Mouse (Mus musculus) heart, postnatal 25 days (tissue): ENCODE data around the gene Rfc5. TPM values are rescaled to one million over a fixed set of nuclear protein-coding genes. Genes with fewer than 3 reads are reported as not detected.
"Not testable (repeated sequence)": the region's sequence is repeated elsewhere in the genome, so short reads cannot be mapped to it uniquely, and the experiment has no call there.

Experiments
- DNase-seq: peaks from one replicate; pipeline ENCODE4 v3.0.0; 2022; ENCODE audit warnings: low spot score
- intact Hi-C: fragments of 180-260 bp; cut with DNase I; formaldehyde crosslinking; loops from one replicate; pipeline ENCODE4 v1.15.1; 2025
- total RNA-seq, 2 experiments: library from RNA; stranded (reverse); gene quantifications; 2 replicates each; pipeline ENCODE4 v1.2.3; 2021

Rfc5 gene
- total RNA-seq, 2 experiments from 2014 or later = 2.9 to 6.0 TPM

DNA sequence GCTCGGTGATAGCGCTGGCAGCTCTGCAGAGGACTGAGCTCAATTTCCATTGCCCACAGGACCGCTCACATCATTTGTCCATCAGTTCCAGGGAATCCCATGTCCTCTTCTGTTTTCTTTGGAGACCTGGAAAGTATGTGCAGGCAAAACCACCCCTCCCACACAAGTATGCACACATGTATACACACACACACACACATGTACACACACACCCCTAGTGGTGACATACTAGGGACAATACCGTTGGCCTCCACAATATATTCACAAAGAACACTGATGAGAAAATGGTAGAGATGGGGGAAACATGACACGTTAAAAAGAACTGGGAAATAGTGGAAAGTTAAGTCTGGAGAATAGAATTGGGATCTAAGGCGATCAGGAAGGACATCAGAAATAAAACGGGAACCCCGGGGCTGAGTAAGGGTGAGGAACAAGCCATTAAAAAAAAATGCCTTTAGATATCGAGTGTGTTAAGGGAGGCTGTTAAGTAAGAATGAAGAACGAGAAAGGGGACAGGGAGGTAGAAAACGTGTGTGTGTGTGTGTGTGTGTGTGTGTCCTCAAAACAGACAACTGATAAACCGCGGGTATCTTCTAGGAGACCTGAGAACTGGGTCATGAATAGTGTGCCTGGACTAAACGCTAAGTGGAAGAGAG, 33.1 kb downstream of the Rfc5 start:
- DNase-seq = no peak
- intact Hi-C loops = loop anchor here (2.0 kb wide), 1 partner anchor 37 kb away; the partner anchor contains the start of gene Vsig10

DNA sequence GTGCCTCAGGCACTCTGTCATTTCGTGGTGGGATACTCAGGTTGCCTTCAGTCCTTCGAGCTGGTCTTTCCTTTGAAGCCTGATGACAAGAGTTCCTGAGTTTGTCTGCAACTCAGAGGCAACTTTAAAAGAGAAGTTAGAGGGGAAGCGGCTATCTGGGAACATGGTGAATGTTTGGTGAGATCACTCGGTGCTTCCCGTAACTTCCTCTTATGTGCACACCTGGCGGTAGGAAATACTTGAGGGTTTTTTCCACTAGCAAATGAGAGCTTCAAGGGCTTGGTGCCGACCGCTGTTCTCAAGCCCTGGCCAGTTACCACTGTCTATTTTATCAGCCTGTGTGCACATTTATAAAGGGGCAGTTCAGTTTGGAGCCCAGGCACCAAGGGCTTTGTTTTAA, 34.7 kb downstream of the Rfc5 start:
- DNase-seq = no peak
- intact Hi-C loops = no loop called here

DNA sequence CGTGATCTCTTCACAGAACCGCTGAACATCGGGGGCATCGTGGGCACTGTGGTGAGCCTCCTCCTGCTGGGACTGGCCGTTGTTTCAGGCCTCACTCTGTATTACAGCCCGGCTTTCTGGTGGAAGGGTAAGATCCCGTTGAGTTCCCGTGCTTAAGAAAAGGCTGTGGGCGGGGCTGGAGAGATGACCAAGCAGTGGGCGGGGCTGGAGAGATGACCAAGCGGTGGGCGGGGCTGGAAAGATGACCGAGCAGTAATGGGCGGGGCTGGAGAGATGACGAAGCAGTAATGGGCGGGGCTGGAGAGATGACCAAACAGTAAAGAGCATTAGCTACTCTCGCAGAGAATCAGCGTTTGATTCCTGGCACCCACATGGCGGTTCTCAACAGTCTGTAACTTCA, 40.6 kb downstream of the Rfc5 start:
- no peak for DNase-seq
- intact Hi-C loops = no loop called here

DNA sequence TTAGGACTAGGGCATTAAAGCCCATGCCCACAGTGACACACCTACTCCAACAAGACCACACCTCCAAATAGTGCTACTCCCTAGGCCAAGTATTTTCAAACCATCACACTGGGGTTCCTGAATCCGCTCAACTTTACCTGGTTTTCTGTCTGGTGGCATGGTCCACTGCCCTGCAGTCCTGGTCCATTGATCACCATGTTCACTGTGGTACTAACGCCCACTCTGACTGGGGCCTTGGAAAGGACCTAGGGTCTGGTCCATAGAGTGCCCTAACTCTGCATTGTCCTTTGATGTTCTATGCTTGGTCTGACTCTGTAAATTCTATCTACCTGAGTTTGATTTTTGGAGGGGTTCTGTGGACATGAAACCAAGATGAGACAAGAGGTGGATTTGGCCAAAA, 41.0 kb downstream of the Rfc5 start:
- DNase-seq = no peak

DNA sequence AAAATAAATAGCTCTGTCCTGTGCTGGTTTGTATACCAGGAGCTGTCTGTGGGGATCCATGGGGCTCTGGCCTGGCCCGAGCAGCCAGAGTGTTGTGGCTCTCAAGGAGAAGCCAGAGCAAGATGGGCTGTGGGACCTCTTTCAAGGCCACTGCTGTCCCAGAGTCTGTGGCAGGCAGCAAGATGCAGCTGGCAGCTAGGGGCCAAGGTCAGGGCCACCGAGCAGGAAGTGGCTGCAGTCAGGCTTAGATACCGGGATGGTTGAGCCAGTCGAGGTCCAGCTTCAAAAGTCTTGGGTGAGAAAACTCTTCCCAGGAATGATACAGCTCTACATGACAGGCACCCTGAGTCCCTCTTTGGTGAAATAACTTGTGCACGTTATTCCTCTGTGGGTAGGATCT, 41.8 kb downstream of the Rfc5 start:
- intact Hi-C loops = no loop called here
- no peak for DNase-seq

More for the DNA sequence above, 41.0 kb downstream of the Rfc5 start:
- intact Hi-C loops = no loop called here

DNA sequence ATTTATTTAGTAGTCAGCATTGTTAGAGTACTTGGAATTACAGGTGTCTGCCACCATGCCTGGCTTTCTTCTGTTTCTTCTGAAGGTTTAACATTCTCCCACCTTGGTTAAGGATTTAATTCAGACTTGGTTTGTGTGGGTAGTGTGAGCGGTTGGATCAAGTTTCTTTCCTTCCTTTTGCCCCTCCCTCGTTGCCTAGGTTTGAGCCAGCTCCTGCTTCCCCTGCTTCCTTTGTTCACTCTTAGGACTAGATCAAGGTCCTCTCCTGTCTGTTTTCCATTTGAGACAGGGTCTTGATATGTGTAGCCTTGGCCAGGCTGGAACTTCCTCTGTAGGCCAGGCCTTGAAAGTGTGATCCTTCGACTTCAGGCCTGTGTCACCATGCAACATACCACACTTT, 42.6 kb downstream of the Rfc5 start:
- intact Hi-C loops = no loop called here
- DNase-seq = no peak

DNA sequence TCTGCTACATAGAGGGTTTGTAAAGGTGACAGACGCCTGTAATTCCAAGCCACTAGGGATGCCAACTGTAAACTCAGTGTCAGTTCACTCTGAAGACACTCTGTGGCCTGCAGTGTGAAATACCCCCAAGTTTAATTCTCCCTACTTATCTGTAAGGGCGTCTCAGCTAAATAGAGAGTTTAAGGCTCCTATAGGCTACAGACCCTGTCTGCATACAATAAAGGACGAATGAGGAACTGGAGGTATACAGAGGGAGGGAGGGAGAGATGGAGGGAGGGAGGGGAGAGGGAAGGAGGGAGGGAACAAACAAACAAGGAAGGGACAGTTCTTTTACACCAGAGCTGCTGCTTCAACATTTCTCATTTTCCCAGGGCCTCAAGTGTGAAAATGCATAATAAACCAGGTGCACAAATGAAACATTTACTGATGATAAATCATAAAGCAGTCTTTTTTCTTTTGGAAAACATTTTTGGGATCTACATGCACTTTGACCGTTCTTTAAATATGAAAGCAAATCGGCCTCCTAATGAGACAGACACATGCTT, 43.3 kb downstream of the Rfc5 start:
- DNase-seq = no peak
- intact Hi-C loops = no loop called here

DNA sequence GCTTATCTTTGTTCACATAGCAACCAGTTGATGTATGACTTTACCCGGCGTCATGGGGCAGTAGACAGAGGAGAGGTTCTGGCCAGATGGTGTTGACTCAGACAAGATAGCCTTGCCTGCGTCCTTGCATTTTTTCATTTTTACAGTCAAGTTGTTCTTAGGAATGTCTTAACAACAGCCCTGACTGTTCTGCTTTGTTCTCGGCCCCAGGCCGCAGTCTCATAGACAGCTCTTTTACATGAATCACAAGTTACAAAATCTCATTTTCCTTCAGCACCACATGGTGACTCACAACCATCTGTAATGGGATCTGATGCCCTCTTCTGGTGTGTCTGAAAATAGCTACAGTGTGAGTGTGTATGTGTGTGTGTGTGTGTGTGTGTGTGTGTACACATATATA, 44.4 kb downstream of the Rfc5 start:
- intact Hi-C loops, DNase-seq: not testable (repeated sequence)

DNA sequence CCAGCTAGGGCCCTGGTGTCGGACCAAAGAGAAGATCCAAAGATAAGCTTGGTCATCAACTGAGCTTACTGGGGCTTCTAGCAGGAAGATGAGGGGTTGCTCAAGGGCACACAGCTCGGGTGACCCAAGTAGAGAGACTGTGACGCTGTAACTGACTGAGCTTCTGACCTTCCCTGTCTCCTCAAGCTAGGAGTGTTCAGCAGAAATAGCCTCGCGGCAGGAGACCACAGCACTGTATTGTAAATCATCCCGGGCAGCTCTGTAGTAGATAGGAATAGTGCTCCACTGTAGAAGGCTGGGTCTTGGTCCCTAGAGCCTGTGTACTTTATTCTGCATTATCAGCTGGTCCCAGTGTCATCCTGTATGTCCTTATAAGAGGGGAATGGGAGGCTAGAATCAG, 47.0 kb downstream of the Rfc5 start:
- DNase-seq = no peak
- intact Hi-C loops = no loop called here

DNA sequence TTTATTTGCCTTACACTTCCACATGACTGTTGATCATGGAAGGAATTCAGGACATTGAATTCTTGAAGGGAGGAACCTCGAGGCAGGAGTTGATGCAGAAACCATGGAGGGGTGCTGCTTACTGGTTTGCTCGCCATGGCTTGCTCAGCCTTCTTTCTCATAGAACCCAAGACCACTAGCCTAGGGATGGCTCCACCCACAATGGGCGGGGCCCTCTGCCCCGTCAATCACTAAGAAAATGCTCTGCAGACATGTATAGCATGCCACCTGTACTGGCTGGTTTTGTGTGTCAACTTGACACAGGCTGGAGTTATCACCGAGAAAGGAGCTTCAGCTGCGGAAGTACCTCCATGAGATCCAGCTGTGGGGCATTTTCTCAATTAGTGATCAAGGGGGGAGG, 48.8 kb downstream of the Rfc5 start:
- intact Hi-C loops = no loop called here

DNA sequence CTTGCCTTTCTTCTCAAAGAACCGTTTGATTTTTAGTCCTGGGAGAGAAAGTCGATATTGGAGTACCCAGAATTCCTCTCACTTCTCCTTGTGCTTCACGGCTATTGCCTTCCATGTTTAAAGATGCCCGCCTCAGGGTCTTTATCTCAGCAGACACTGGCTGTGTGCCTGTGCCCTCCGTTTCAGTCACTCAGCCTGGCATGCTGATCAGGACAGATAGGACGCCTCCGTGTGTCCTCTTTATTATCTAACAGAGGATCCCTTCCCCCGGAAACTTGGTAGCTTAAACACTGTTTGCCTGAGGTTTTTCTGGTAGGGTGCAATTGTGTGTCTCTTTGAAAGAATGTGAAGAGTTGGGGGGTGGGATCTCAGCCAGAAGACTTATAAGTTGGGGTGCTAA, 50.3 kb downstream of the Rfc5 start:
- no peak for DNase-seq
- intact Hi-C loops = no loop called here

More for the DNA sequence above, 48.8 kb downstream of the Rfc5 start:
- DNase-seq = no peak

DNA sequence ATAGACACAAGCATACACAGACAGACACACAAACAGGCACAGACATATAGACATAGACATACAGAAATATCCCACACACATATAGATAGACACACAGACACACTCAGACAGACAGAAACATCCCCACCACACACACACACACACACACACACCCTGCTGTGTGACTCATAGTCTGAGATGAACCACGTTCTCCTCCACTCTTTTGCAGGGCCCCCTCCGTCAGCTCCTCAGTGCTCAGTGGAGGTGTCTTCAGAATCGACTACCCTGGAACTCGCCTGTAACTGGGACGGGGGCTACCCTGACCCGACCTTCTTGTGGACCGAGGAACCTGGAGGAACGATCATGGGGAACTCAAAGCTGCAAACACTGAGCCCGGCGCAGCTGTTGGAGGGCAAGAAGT, 50.8 kb downstream of the Rfc5 start:
- intact Hi-C loops = no loop called here
- no peak for DNase-seq

DNA sequence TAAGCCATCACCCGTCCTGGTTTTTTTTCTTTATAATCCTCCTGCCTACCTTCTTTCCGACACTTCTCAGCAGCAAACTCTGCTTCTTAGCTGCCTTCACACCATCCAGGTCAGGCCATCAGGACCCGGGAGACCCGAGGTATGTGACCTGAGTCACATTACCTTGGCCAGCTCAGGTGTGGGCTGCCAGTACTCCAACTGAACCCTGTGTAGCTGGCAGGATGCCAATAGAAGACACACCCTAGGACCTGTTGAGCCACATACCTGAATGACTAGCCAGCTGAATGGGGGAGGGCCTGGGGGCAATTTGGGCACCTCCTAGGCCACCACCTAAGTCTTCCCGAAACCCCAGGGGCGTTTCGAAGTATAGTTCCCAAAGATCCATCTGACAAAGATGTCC, 58.4 kb downstream of the Rfc5 start:
- intact Hi-C loops = no loop called here
- no peak for DNase-seq

Other genes starting within 250 kb of the Rfc5 start
- 100 to 1,000 TPM; 420 to 434 TPM for gene Pebp1, start 101.4 kb downstream of the Rfc5 start, total RNA-seq
- gene Vsig10, start 70.0 kb downstream of the Rfc5 start, total RNA-seq = 10 to 100 TPM; 11.1 to 12.9 TPM
- 10 to 100 TPM; 98.6 to 98.9 TPM for gene Wsb2, start 31.7 kb downstream of the Rfc5 start, total RNA-seq
- not detected for gene Ksr2, start 25.0 kb upstream of the Rfc5 start, total RNA-seq